Mouse (Mus musculus) erythroblast, embryonic 14.5 days (primary cell): ENCODE results near the gene Spns2. TPM values are rescaled to one million over a fixed set of nuclear protein-coding genes. Genes with fewer than 3 reads are reported as not detected.

Experiments
- H3K27me3 ChIP-seq: 2 replicates; pipeline ENCODE4 v1.6.1; 2012; ENCODE audit warnings: inconsistent platforms; ENCODE audit not compliant: control insufficient read depth
- H3K36me3 ChIP-seq: 2 replicates; pipeline ENCODE4 v1.6.1; 2012; ENCODE audit warnings: mild to moderate bottlenecking, inconsistent platforms; ENCODE audit not compliant: control insufficient read depth
- H3K4me1 ChIP-seq: 2 replicates; pipeline ENCODE4 v1.6.1; 2012; ENCODE audit warnings: inconsistent platforms; ENCODE audit not compliant: control insufficient read depth
- H3K4me3 ChIP-seq: replicated peaks from 2 replicates; pipeline ENCODE3; 2012; ENCODE audit warnings: moderate library complexity, mild to moderate bottlenecking, inconsistent platforms
- H3K9me3 ChIP-seq: 2 replicates; pipeline ENCODE4 v1.6.1; 2012; ENCODE audit warnings: low read length, inconsistent platforms, mixed read lengths; ENCODE audit not compliant: control insufficient read depth
- GATA1 ChIP-seq: IDR thresholded peaks from 2 replicates; pipeline ENCODE4 v1.6.1; 2012; ENCODE audit warnings: low read length, inconsistent platforms, mixed read lengths
- TAL1 ChIP-seq: IDR thresholded peaks from 3 replicates; pipeline ENCODE4 v1.6.1; 2012; ENCODE audit warnings: low read length, inconsistent platforms, mixed read lengths
- polyA plus RNA-seq: library from polyadenylated mRNA; stranded (reverse); fragments of >175 nt; gene quantifications from 2 replicates; pipeline ENCODE4 v1.2.3, GENCODE M21; 2012

Gene Spns2
- polyA plus RNA-seq, 1 experiment, result 0.10 TPM

- Histone ChIP-seq H3K4me3 (no peak overlapping the region), H3K4me1 (no peaks in the 10 kb centered on the region), H3K36me3 (no peaks in the 10 kb centered on the region), H3K27me3 (no peaks in the 10 kb centered on the region), H3K9me3 (no peaks in the 10 kb centered on the region)
- TF ChIP-seq TAL1 (no peak), GATA1 (no peak)
Measured at GRCm38 (mm10) chr11:72522616-72523041, 32.9 kb upstream of the Spns2 start.

- Histone ChIP-seq H3K27me3 (no peaks in the 10 kb centered on the region), H3K9me3 (no peaks in the 10 kb centered on the region), H3K4me1 (no peaks in the 10 kb centered on the region), H3K36me3 (no peaks in the 10 kb centered on the region), H3K4me3 (no peak overlapping the region)
- TF ChIP-seq TAL1, result no peak
- no peak for TF ChIP-seq GATA1
Measured at GRCm38 (mm10) chr11:72521598-72522541, 32.2 kb upstream of the Spns2 start.

- Histone ChIP-seq H3K4me3 (no peak overlapping the region), H3K36me3 (no peaks in the 10 kb centered on the region), H3K9me3 (peaks cover 4% of the 10 kb centered on the region; the same call in 1 of the 2 replicates), H3K4me1 (no peaks in the 10 kb centered on the region), H3K27me3 (no peaks in the 10 kb centered on the region)
- TF ChIP-seq GATA1 (no peak), TAL1 (no peak)
Measured at GRCm38 (mm10) chr11:72519895-72520294, 30.2 kb upstream of the Spns2 start.

- TF ChIP-seq TAL1, result no peak
- TF ChIP-seq GATA1, result no peak
- H3K4me3 ChIP-seq, result no peak overlapping the region
- peaks cover 4% of the 10 kb centered on the region; the same call in 1 of the 2 replicates for H3K9me3 ChIP-seq
- H3K4me1 ChIP-seq, result no peaks in the 10 kb centered on the region
- H3K36me3 ChIP-seq, result no peaks in the 10 kb centered on the region
- H3K27me3 ChIP-seq, result no peaks in the 10 kb centered on the region
Measured at GRCm38 (mm10) chr11:72519189-72519588, 29.5 kb upstream of the Spns2 start.

- Histone ChIP-seq H3K4me1 (no peaks in the 10 kb centered on the region), H3K36me3 (no peaks in the 10 kb centered on the region), H3K27me3 (no peaks in the 10 kb centered on the region), H3K4me3 (no peak overlapping the region), H3K9me3 (peaks cover 4% of the 10 kb centered on the region; the same call in 1 of the 2 replicates)
- no peak for TF ChIP-seq GATA1
- TF ChIP-seq TAL1, result no peak
Measured at GRCm38 (mm10) chr11:72518449-72518848, 28.7 kb upstream of the Spns2 start.

- TF ChIP-seq TAL1 (no peak), GATA1 (no peak)
- H3K27me3 ChIP-seq, result no peaks in the 10 kb centered on the region
- no peaks in the 10 kb centered on the region for H3K36me3 ChIP-seq
- H3K4me3 ChIP-seq, result no peak overlapping the region
- H3K9me3 ChIP-seq, result peaks cover 4% of the 10 kb centered on the region; the same call in 1 of the 2 replicates
- no peaks in the 10 kb centered on the region for H3K4me1 ChIP-seq
Measured at GRCm38 (mm10) chr11:72514967-72515366, 25.3 kb upstream of the Spns2 start.

GRCm38 (mm10) chr11:72508651-72509050, 18.9 kb upstream of the Spns2 start:
- Histone ChIP-seq H3K4me3 (no peak overlapping the region), H3K9me3 (no peaks in the 10 kb centered on the region), H3K27me3 (no peaks in the 10 kb centered on the region), H3K4me1 (no peaks in the 10 kb centered on the region), H3K36me3 (no peaks in the 10 kb centered on the region)
- TF ChIP-seq TAL1, result no peak
- TF ChIP-seq GATA1, result no peak

GRCm38 (mm10) chr11:72507651-72508050, 17.9 kb upstream of the Spns2 start:
- Histone ChIP-seq H3K9me3 (no peaks in the 10 kb centered on the region), H3K4me1 (no peaks in the 10 kb centered on the region), H3K36me3 (no peaks in the 10 kb centered on the region), H3K27me3 (no peaks in the 10 kb centered on the region), H3K4me3 (no peak overlapping the region)
- no peak for TF ChIP-seq TAL1
- TF ChIP-seq GATA1, result no peak

GRCm38 (mm10) chr11:72504016-72504797, 14.5 kb upstream of the Spns2 start:
- no peaks in the 10 kb centered on the region for H3K4me1 ChIP-seq
- H3K36me3 ChIP-seq, result no peaks in the 10 kb centered on the region

More at GRCm38 (mm10) chr11:72504016-72504797, 14.5 kb upstream of the Spns2 start:
- Histone ChIP-seq H3K27me3 (no peaks in the 10 kb centered on the region; the same call in 1 of the 2 replicates), H3K9me3 (no peaks in the 10 kb centered on the region), H3K4me3 (no peak overlapping the region)
- TF ChIP-seq TAL1, result no peak
- no peak for TF ChIP-seq GATA1
